Mouse (Mus musculus) kidney, postnatal 36 days (tissue): ENCODE results near the gene Pla2g3.

Source experiments
- DNase-seq, 2 experiments: peaks; one replicate each; pipeline ENCODE4 v3.0.0; 2021 to 2022; ENCODE audit warnings: mixed read lengths in 2 of 2

Gene Pla2g3

GRCm38 (mm10) chr11:3521339-3522224, 33.5 kb downstream of the Pla2g3 start:
- no peak for DNase-seq

- no peak for DNase-seq
Observed at GRCm38 (mm10) chr11:3522285-3523000, 34.4 kb downstream of the Pla2g3 start.

- DNase-seq = no peak
Observed at GRCm38 (mm10) chr11:3523840-3524582, 35.9 kb downstream of the Pla2g3 start.

GRCm38 (mm10) chr11:3525560-3525959, 37.5 kb downstream of the Pla2g3 start:
- no peak for DNase-seq

GRCm38 (mm10) chr11:3526207-3526606, 38.1 kb downstream of the Pla2g3 start:
- no peak for DNase-seq

GRCm38 (mm10) chr11:3526979-3527738, 39.1 kb downstream of the Pla2g3 start:
- no peak for DNase-seq

GRCm38 (mm10) chr11:3527766-3528165, 39.7 kb downstream of the Pla2g3 start:
- no peak for DNase-seq

GRCm38 (mm10) chr11:3528208-3528607, 40.1 kb downstream of the Pla2g3 start:
- DNase-seq = no peak

GRCm38 (mm10) chr11:3529476-3530252, 41.6 kb downstream of the Pla2g3 start:
- peak; percentile 54 to 56 for DNase-seq

- DNase-seq = no peak
Observed at GRCm38 (mm10) chr11:3530731-3531130, 42.6 kb downstream of the Pla2g3 start.

GRCm38 (mm10) chr11:3531634-3532033, 43.5 kb downstream of the Pla2g3 start:
- no peak for DNase-seq

GRCm38 (mm10) chr11:3532101-3532931, 44.2 kb downstream of the Pla2g3 start:
- DNase-seq = peak in 1 of 2 experiments; percentile 58

GRCm38 (mm10) chr11:3533406-3533932, 45.4 kb downstream of the Pla2g3 start:
- DNase-seq = no peak

GRCm38 (mm10) chr11:3534956-3535355, 46.9 kb downstream of the Pla2g3 start:
- DNase-seq = no peak

GRCm38 (mm10) chr11:3535406-3535986, 47.4 kb downstream of the Pla2g3 start:
- DNase-seq = peak; percentile 98 to 99

- peak in 1 of 2 experiments; percentile 53 for DNase-seq
Observed at GRCm38 (mm10) chr11:3536082-3536481, 48.0 kb downstream of the Pla2g3 start.

- peak; percentile 89 to 97 for DNase-seq
Observed at GRCm38 (mm10) chr11:3536745-3537333, 48.8 kb downstream of the Pla2g3 start.

GRCm38 (mm10) chr11:3537711-3538110, 49.6 kb downstream of the Pla2g3 start:
- no peak for DNase-seq

GRCm38 (mm10) chr11:3538341-3538740, 50.3 kb downstream of the Pla2g3 start:
- no peak for DNase-seq
